ENCODE assay signal across 24 mouse cellular contexts in genomic region chr3:107009329-107010076, GRCm38 (mm10). TPM values are rescaled to one million over a fixed set of nuclear protein-coding genes. Genes with fewer than 3 reads are reported as not detected.
A peak's percentile ranks its signal among the peaks of the same experiment; 100 is the strongest.
DNase-seq lines count a peak whose midpoint lies in the region; ATAC-seq and TF ChIP-seq lines count a peak whose summit lies in the region.
"Had no signal": no experiment of that assay in that cellular context is flagged by ENCODE, and none has a peak within 500 bp of the region (broad histone marks: within the 10 kb centered on the region; RNA-seq: fewer than 3 reads in every experiment).

No protein-coding gene starts in this region.

- no peaks in the 10 kb centered on the region for H3K27me3 ChIP-seq in forebrain, postnatal 0 days (ENCODE audit: insufficient read depth, low read length)
- H3K27me3 ChIP-seq in forebrain, embryonic 13.5 days = no peaks in the 10 kb centered on the region
- H3K27me3 ChIP-seq: embryonic facial prominence, embryonic 12.5 days; heart, embryonic 13.5 days; hindbrain, embryonic 12.5 days had no signal

- H3K36me3 ChIP-seq in forebrain, postnatal 0 days (ENCODE audit: insufficient read depth) = no peaks in the 10 kb centered on the region
- no peaks in the 10 kb centered on the region for H3K36me3 ChIP-seq in forebrain, embryonic 13.5 days (ENCODE audit: poor library complexity, severe bottlenecking)
- H3K36me3 ChIP-seq: embryonic facial prominence, embryonic 12.5 days; G1E; heart, embryonic 13.5 days; hindbrain, embryonic 12.5 days had no signal

- 55% methylated on average over 4 of the region's 4 CpGs for WGBS in forebrain, postnatal 0 days
- WGBS in forebrain, embryonic 13.5 days = 78% methylated on average over 4 of the region's 4 CpGs

- no peak overlapping the region for H3K9ac ChIP-seq in forebrain, postnatal 0 days
- no peak overlapping the region for H3K9ac ChIP-seq in forebrain, embryonic 13.5 days
- H3K9ac ChIP-seq: embryonic facial prominence, embryonic 12.5 days; heart, embryonic 13.5 days; hindbrain, embryonic 12.5 days had no signal

- H3K4me3 ChIP-seq in forebrain, postnatal 0 days (ENCODE audit: low read depth, low read length) = no peak overlapping the region
- no peak overlapping the region for H3K4me3 ChIP-seq in forebrain, embryonic 13.5 days
- H3K4me3 ChIP-seq: embryonic facial prominence, embryonic 12.5 days; heart, embryonic 13.5 days; hindbrain, embryonic 12.5 days had no signal

- ATAC-seq in forebrain, postnatal 0 days = peak; percentile 53; the same call in 1 of the 2 replicates
- no peak for ATAC-seq in forebrain, embryonic 13.5 days
- ATAC-seq: CD4-positive, CD25-positive, alpha-beta regulatory T cell, adult 4 months; forebrain, embryonic 16.5 days had no signal

- intact Hi-C loops in left cerebral cortex, postnatal 10 days (cut with DNase I) = no loop called here

- H3K27ac ChIP-seq in forebrain, postnatal 0 days (ENCODE audit: low read depth, low read length) = no peak overlapping the region
- no peak overlapping the region for H3K27ac ChIP-seq in forebrain, embryonic 13.5 days
- H3K27ac ChIP-seq: embryonic facial prominence, embryonic 12.5 days; heart, embryonic 13.5 days; hindbrain, embryonic 12.5 days had no signal

- H3K4me2 ChIP-seq in forebrain, postnatal 0 days (ENCODE audit: low read depth) = no peak overlapping the region
- no peak overlapping the region for H3K4me2 ChIP-seq in forebrain, embryonic 13.5 days
- H3K4me2 ChIP-seq: embryonic facial prominence, embryonic 12.5 days; heart, embryonic 13.5 days; hindbrain, embryonic 12.5 days had no signal

- DNase-seq in forebrain, postnatal 0 days = peak; percentile 22
- peak; percentile 18 for DNase-seq in left cerebral cortex, adult 11 months (ENCODE audit: low spot score)
- DNase-seq in left cerebral cortex, postnatal 10 days (ENCODE audit: extremely low spot score in 1 of 2, low spot score in 2 of 2) = no peak
- DNase-seq in right cerebral cortex, adult 18-20 months = peak; percentile 31
- no peak for DNase-seq in right cerebral cortex, postnatal 14 days
- DNase-seq in telencephalon, adult 2 months (ENCODE audit: low read depth, low spot score) = peak; percentile 74
- no peak for DNase-seq in urinary bladder, postnatal 14 days (ENCODE audit: low spot score)
- DNase-seq: adrenal gland, adult 8-10 months; adrenal gland, postnatal 36 days; B cell, adult 2 months; cerebellum, adult 11 months; cerebellum, adult 8-10 months; cerebellum, postnatal 14 days; gastrocnemius, postnatal 36 days; heart, adult 11 months; heart, postnatal 4 days had no signal

- no peaks in the 10 kb centered on the region for H3K4me1 ChIP-seq in forebrain, postnatal 0 days (ENCODE audit: insufficient read depth)
- 0 out of 2 replicates have a peak, but pooled peaks cover 5% of the 10 kb centered on the region for H3K4me1 ChIP-seq in forebrain, embryonic 13.5 days
- H3K4me1 ChIP-seq: embryonic facial prominence, embryonic 12.5 days; heart, embryonic 13.5 days; hindbrain, embryonic 12.5 days had no signal

- no peaks in the 10 kb centered on the region for H3K9me3 ChIP-seq in forebrain, postnatal 0 days (ENCODE audit: low read length)
- no peaks in the 10 kb centered on the region for H3K9me3 ChIP-seq in forebrain, embryonic 13.5 days (replicated peaks)
- H3K9me3 ChIP-seq: embryonic facial prominence, embryonic 12.5 days; G1E; heart, embryonic 13.5 days; hindbrain, embryonic 12.5 days had no signal

- no peak for TF ChIP-seq CTCF in forebrain, postnatal 0 days (IDR thresholded peaks at IDR 0.05; ENCODE audit: low read depth)

RNA-seq across cellular contexts. Expression of gene Kcna3, which starts 26.5 kb away (rescaled TPM):
- 30.4 and 34.7 TPM in 2 replicates for total RNA-seq in forebrain, postnatal 0 days (2014; rRNA removed)
- polyA plus RNA-seq in forebrain, postnatal 0 days (2015; fragmentation: Nextera tagmentation; extraction: Ambion mirVana) = 8.1 and 13.9 TPM in 2 replicates
- 12.9 and 13.4 TPM in 2 replicates for polyA plus RNA-seq in forebrain, embryonic 13.5 days (2015; fragmentation: Nextera tagmentation; extraction: Ambion mirVana)
- total RNA-seq in left cerebral cortex, postnatal 10 days (2021) = 10 to 100 TPM; 28.0 to 28.1 TPM
- total RNA-seq: G1E; gastrocnemius, adult 8-10 months had no signal
- polyA plus RNA-seq: G1E had no signal

Comparison
In these comparisons a context has a peak if more than half of its experiments do, and no peak if none do; other contexts are left out.
1. DNase-seq: peak in forebrain, postnatal 0 days (single experiment), left cerebral cortex, adult 11 months (single experiment), right cerebral cortex, adult 18-20 months (single experiment) and telencephalon, adult 2 months (single experiment); none in left cerebral cortex, postnatal 10 days (0 of 2), right cerebral cortex, postnatal 14 days (single experiment) and urinary bladder, postnatal 14 days (single experiment).